Mouse (Mus musculus) ES-Bruce4 (cell line): Measurements from ENCODE around the gene Fgfr2. TPM values are rescaled to one million over a fixed set of nuclear protein-coding genes. Genes with fewer than 3 reads are reported as not detected.

Experiments
- H3K27ac ChIP-seq: 2 replicates; pipeline ENCODE4 v1.5.1; 2012; ENCODE audit warnings: low read length, inconsistent platforms; ENCODE audit not compliant: insufficient read depth
- H3K27me3 ChIP-seq: 2 replicates; pipeline ENCODE4 v1.6.1; 2012; ENCODE audit warnings: mild to moderate bottlenecking, low read length, inconsistent platforms; ENCODE audit not compliant: control insufficient read depth, poor library complexity, insufficient read depth, severe bottlenecking
- H3K36me3 ChIP-seq: 2 replicates; pipeline ENCODE4 v1.6.1; 2012; ENCODE audit warnings: inconsistent platforms, mild to moderate bottlenecking, low read length, moderate library complexity; ENCODE audit not compliant: control insufficient read depth, poor library complexity, insufficient read depth, severe bottlenecking
- H3K4me1 ChIP-seq: one replicate; pipeline ENCODE4 v1.8.1; 2011; ENCODE audit warnings: low read length; ENCODE audit not compliant: control insufficient read depth, insufficient read depth
- H3K4me3 ChIP-seq: 2 replicates; pipeline ENCODE4 v1.5.1; 2011; ENCODE audit warnings: low read depth, mild to moderate bottlenecking, low read length
- H3K9ac ChIP-seq: 2 replicates; pipeline ENCODE4 v1.6.1; 2012; ENCODE audit warnings: low read depth, mild to moderate bottlenecking, inconsistent platforms; ENCODE audit not compliant: poor library complexity, severe bottlenecking
- H3K9me3 ChIP-seq: replicated peaks from 2 replicates; pipeline ENCODE4 v1.6.1; 2012; ENCODE audit warnings: mild to moderate bottlenecking, low read length, inconsistent platforms; ENCODE audit not compliant: control insufficient read depth, poor library complexity, insufficient read depth, severe bottlenecking
- CTCF ChIP-seq: IDR thresholded peaks from one replicate; pipeline ENCODE4 v1.8.1; 2011; ENCODE audit warnings: low read depth, low read length
- EP300 ChIP-seq: IDR thresholded peaks from 2 replicates; pipeline ENCODE4 v1.6.1; 2011; ENCODE audit warnings: low read depth, low read length; ENCODE audit not compliant: insufficient read depth
- POLR2A ChIP-seq: IDR thresholded peaks from one replicate; pipeline ENCODE4 v1.8.1; 2011; ENCODE audit warnings: low read length; ENCODE audit not compliant: insufficient read depth
- polyA plus RNA-seq: library from polyadenylated mRNA; stranded (reverse); fragments of >200 nt; gene quantifications from 2 replicates; pipeline ENCODE4 v1.2.4, GENCODE M21; 2011; ENCODE audit warnings: low read depth; ENCODE audit not compliant: missing spikeins, insufficient read depth, insufficient read length

The Fgfr2 gene
- polyA plus RNA-seq, 1 experiment: 34.8 TPM

- H3K4me1 ChIP-seq: no peaks in the 10 kb centered on the region
- no peaks in the 10 kb centered on the region for H3K36me3 ChIP-seq
- no peak overlapping the region for H3K27ac ChIP-seq
- H3K9me3 ChIP-seq: no peaks in the 10 kb centered on the region
- no peak overlapping the region for H3K4me3 ChIP-seq
- no peak overlapping the region for H3K9ac ChIP-seq
- TF ChIP-seq CTCF (no peak), EP300 (no peak), POLR2A (no peak)
- H3K27me3 ChIP-seq: no peaks in the 10 kb centered on the region
These were observed 879.9 kb downstream of the Fgfr2 start for GRCm38 (mm10) chr7:132243225-132243624.

- Histone ChIP-seq H3K36me3 (no peaks in the 10 kb centered on the region), H3K4me3 (no peak overlapping the region), H3K9ac (no peak overlapping the region), H3K27me3 (no peaks in the 10 kb centered on the region), H3K9me3 (no peaks in the 10 kb centered on the region), H3K27ac (no peak overlapping the region), H3K4me1 (no peaks in the 10 kb centered on the region)
- TF ChIP-seq CTCF (no peak), EP300 (no peak), POLR2A (no peak)
These were observed 880.5 kb downstream of the Fgfr2 start for GRCm38 (mm10) chr7:132242617-132243141.

- TF ChIP-seq EP300 (no peak), CTCF (no peak), POLR2A (no peak)
- Histone ChIP-seq H3K27me3 (no peaks in the 10 kb centered on the region), H3K27ac (no peak overlapping the region), H3K4me3 (no peak overlapping the region), H3K9me3 (no peaks in the 10 kb centered on the region), H3K9ac (no peak overlapping the region), H3K36me3 (no peaks in the 10 kb centered on the region), H3K4me1 (no peaks in the 10 kb centered on the region)
These were observed 884.2 kb downstream of the Fgfr2 start for GRCm38 (mm10) chr7:132238921-132239320.

GRCm38 (mm10) chr7:132237191-132237590 lies 886.0 kb downstream of the Fgfr2 start:
- Histone ChIP-seq H3K9ac (no peak overlapping the region), H3K27ac (no peak overlapping the region), H3K27me3 (no peaks in the 10 kb centered on the region), H3K4me1 (no peaks in the 10 kb centered on the region), H3K36me3 (no peaks in the 10 kb centered on the region), H3K9me3 (no peaks in the 10 kb centered on the region), H3K4me3 (no peak overlapping the region)
- TF ChIP-seq POLR2A (no peak), CTCF (no peak)

GRCm38 (mm10) chr7:132236789-132237188 lies 886.4 kb downstream of the Fgfr2 start:
- no peaks in the 10 kb centered on the region for H3K27me3 ChIP-seq
- no peak overlapping the region for H3K4me3 ChIP-seq
- no peak overlapping the region for H3K9ac ChIP-seq
- no peak overlapping the region for H3K27ac ChIP-seq
- no peaks in the 10 kb centered on the region for H3K9me3 ChIP-seq
- TF ChIP-seq EP300 (no peak), POLR2A (no peak), CTCF (no peak)
- H3K4me1 ChIP-seq: no peaks in the 10 kb centered on the region
- no peaks in the 10 kb centered on the region for H3K36me3 ChIP-seq

GRCm38 (mm10) chr7:132234250-132234649 lies 888.9 kb downstream of the Fgfr2 start:
- no peaks in the 10 kb centered on the region for H3K27me3 ChIP-seq
- no peak overlapping the region for H3K4me3 ChIP-seq
- H3K4me1 ChIP-seq: no peaks in the 10 kb centered on the region
- TF ChIP-seq CTCF (no peak), EP300 (no peak), POLR2A (no peak)
- H3K27ac ChIP-seq: no peak overlapping the region
- H3K9me3 ChIP-seq: no peaks in the 10 kb centered on the region
- H3K9ac ChIP-seq: no peak overlapping the region
- no peaks in the 10 kb centered on the region for H3K36me3 ChIP-seq
